Mouse (Mus musculus) heart, postnatal 25 days (tissue): ENCODE results near the gene 1700088E04Rik. TPM values are rescaled to one million over a fixed set of nuclear protein-coding genes. Genes with fewer than 3 reads are reported as not detected.

Experiments
- DNase-seq: peaks from one replicate; pipeline ENCODE4 v3.0.0; 2022; ENCODE audit warnings: low spot score
- intact Hi-C: fragments of 180-260 bp; cut with DNase I; formaldehyde crosslinking; loops from one replicate; pipeline ENCODE4 v1.15.1; 2025
- total RNA-seq, 2 experiments: library from RNA; stranded (reverse); gene quantifications; 2 replicates each; pipeline ENCODE4 v1.2.3; 2021

1700088E04Rik gene
- total RNA-seq, 2 experiments from 2014 or later = 1.6 to 1.7 TPM

GRCm38 (mm10) chr15:79134496-79135270 is 6.4 kb downstream of the 1700088E04Rik start:
- DNase-seq = no peak
- intact Hi-C loops = no loop called here

DNA sequence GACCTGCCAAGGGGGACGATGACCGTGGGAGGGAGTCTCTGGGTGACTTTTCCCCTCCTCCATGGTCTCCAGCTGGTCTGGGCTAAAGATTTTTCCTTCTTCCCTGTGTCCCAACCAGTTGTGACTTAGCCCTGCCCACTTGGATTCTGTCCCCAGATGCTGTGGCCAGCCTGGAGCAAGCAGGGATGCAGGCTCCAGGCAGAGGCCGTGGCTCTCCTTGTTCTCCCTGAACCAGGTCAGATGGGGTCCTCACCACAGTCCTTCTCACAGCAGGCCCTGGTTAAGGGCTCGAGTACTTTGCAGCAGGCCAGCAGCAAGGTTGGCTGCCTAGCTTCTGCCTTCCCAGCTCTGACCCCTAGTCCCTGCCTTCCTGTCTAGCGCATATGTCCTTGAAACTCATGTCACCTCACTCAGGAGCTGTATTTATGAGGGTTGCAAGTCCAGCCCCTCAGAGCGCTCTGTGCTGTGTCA is 7.8 kb downstream of the 1700088E04Rik start:
- DNase-seq = peak; percentile 48
- intact Hi-C loops = no loop called here

DNA sequence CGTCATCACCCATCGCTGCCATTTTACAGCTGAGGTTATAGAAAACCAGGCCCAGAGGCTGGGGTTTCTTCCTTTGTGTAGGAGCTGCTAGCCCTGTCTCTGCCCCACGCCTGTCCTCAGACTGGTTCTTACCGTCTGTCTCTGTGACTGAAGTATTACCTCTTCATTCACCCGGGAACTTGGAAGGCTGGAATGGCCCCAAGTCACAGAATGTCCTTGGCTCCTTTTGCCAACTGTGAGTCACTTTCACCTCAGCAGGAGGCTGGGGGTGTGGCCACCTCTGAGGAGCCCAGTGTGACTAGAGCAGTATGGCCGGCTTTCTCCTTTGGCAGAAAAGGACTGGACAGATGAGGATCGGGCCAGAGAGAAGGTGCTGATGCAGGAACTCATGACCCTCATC is 9.6 kb downstream of the 1700088E04Rik start:
- intact Hi-C loops = no loop called here
- DNase-seq = peak; percentile 67

- intact Hi-C loops = no loop called here
These were observed 10.3 kb downstream of the 1700088E04Rik start for GRCm38 (mm10) chr15:79130782-79131181.

DNA sequence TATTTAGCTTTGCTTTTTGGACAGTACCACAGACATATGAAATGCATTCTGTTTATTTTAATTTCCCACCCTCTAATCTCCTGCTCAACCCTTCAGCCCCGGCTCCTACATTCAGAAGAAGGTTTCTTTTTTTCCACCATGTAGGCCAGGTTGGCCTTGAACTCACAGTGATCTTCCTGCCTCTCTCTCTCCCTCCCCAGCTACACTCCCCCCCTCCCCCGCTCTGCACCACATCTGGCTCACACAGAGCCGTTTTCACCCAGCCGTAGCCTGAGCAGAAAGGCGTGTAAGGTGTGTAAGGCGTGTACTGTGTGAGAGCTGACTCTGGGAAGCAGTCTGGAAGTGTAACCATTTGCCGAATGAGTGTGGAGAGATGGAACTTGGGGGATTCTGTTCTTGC is 11.7 kb downstream of the 1700088E04Rik start:
- no peak for DNase-seq
- intact Hi-C loops = no loop called here

More at GRCm38 (mm10) chr15:79130782-79131181, 10.3 kb downstream of the 1700088E04Rik start:
- DNase-seq = no peak

GRCm38 (mm10) chr15:79128208-79128607 is 12.8 kb downstream of the 1700088E04Rik start:
- intact Hi-C loops = no loop called here
- no peak for DNase-seq

DNA sequence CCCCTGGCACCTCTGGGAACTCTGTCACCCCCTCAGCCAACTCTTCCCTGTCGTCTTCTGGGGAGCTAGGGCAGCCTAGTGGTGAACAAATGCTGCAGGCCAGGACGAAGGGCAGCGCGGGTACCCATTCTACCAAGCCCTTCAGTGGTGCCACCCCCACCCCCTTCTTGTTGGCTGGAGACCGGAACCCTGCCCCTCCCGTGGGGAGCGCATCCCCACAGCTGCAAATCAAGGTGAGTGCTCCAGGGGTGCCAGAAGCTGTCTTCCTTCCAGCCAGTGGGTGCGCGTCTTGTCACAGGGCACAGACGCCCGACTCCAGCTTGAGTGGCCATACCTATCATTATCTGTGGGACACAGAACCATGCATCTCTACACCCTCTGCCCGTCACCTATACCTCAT is 14.0 kb downstream of the 1700088E04Rik start:
- no peak for DNase-seq
- intact Hi-C loops = no loop called here

DNA sequence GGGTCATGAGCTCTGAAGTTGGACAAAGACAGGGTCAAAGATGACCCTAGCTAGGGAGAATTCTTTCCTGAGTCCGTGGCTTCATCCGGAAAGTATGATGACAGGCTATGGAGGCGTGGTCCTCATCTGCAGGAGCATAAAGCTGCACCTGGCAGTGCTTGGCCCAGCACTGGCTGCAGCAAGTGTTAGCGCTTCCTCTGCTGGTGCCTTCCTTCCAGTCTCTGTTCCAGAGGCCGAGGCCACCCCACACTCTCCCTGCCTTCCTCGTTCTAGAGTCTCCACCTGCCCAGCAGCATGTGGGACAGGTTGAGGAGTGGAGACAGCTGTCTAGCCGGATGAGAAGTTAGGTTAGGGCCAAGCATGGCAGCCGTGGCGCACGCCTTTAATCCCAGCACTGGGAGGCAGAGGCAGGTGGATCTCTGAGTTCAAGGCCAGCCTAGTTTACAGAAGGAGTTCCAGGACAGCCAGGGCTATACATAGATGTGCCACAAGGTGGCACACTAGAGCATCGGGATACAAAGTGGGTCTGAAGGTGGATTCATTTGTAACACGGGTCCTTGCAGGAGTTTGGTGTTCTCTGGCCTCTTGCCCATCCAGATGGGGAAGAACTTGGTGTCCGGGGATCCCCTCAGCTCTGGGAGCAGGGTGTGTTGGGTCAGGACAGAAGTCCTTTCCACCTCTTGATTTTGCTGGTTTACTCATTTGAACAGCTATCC is 14.7 kb downstream of the 1700088E04Rik start:
- intact Hi-C loops = loop anchor here (1.0 kb wide), 1 partner anchor 32 kb away; no protein-coding TSS in a partner anchor
- DNase-seq = no peak

GRCm38 (mm10) chr15:79124331-79124875 is 16.6 kb downstream of the 1700088E04Rik start:
- intact Hi-C loops = loop anchor here (2.0 kb wide), 1 partner anchor 14 kb away; no protein-coding TSS in a partner anchor
- no peak for DNase-seq

- DNase-seq = no peak
- intact Hi-C loops = loop anchor here (2.0 kb wide), 1 partner anchor 13 kb away; no protein-coding TSS in a partner anchor
These were observed 17.3 kb downstream of the 1700088E04Rik start for GRCm38 (mm10) chr15:79123751-79124150.

GRCm38 (mm10) chr15:79122546-79122945 is 18.5 kb downstream of the 1700088E04Rik start:
- DNase-seq = no peak
- intact Hi-C loops = no loop called here

GRCm38 (mm10) chr15:79122119-79122518 is 18.9 kb downstream of the 1700088E04Rik start:
- DNase-seq = no peak
- intact Hi-C loops = no loop called here

DNA sequence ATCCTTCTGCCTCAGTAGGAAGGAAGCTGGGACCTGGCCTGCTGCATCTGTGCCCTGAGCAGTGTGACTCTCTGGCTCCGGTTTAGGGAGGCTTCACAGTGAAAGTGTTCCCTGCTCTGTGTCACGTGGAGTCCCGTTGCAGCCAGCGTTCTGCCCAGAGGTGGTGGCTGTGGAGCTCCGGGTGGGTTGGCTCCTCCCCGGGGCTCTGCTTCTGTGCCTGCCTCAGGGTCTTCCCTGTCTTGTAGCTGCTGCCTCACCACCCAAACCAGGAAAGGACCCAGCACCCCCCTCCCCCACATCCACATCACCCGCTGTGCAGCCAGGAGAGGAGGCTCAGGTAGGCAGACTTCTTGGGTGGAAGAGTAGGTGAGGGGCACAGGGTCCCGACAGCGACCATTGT is 21.6 kb downstream of the 1700088E04Rik start:
- intact Hi-C loops = no loop called here

DNA sequence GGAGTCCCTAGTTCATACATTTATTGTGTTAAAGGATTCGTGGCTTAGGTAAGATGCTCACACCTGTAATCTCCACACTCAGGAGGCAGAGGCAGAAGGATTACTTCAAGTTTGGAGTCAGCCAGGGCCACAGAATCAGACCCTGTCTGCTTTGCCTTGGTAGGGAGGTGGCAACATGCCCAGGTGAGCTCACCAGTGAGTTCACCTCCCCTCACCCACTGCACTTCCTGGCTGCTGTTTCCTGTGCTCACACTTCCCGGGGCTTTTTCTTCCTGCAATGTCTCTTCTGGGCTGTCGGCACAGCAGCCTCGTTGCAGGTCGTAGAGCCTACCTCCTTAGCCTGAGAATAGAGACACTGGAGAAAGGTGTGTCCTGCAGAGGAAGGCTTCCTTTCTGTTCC is 25.8 kb downstream of the 1700088E04Rik start:
- intact Hi-C loops = no loop called here
- no peak for DNase-seq

More for the DNA sequence above, 21.6 kb downstream of the 1700088E04Rik start:
- no peak for DNase-seq

GRCm38 (mm10) chr15:79111774-79112173 is 29.3 kb downstream of the 1700088E04Rik start:
- no peak for DNase-seq
- intact Hi-C loops = loop anchor here (2.0 kb wide), 1 partner anchor 13 kb away; no protein-coding TSS in a partner anchor

DNA sequence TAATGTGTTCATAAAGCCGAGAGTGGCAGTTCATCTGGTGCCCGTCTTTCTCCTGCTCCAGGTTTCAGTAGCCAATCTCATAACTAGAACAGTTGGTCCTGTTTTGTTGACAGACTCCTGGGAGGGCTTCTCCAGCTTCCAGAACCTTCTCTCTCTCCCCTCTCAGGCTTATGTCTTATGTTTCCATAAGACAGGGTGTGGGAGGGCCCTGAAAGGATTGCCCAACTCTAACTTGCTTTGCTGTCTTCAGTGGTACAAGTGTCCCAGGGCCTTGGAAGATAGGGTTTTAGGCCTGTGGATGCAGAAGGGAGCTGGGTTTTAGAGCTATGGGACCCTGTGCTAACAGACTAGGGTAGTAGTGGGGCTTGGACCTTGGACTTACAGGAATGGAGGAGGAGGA is 30.5 kb downstream of the 1700088E04Rik start:
- intact Hi-C loops = loop anchor here (2.0 kb wide), 1 partner anchor 14 kb away; no protein-coding TSS in a partner anchor
- no peak for DNase-seq

- intact Hi-C loops = loop anchor here (2.0 kb wide), 1 partner anchor 15 kb away; no protein-coding TSS in a partner anchor
- no peak for DNase-seq
These were observed 31.0 kb downstream of the 1700088E04Rik start for GRCm38 (mm10) chr15:79110031-79110430.

- intact Hi-C loops = no loop called here
- DNase-seq = no peak
These were observed 31.6 kb downstream of the 1700088E04Rik start for GRCm38 (mm10) chr15:79109321-79109934.

DNA sequence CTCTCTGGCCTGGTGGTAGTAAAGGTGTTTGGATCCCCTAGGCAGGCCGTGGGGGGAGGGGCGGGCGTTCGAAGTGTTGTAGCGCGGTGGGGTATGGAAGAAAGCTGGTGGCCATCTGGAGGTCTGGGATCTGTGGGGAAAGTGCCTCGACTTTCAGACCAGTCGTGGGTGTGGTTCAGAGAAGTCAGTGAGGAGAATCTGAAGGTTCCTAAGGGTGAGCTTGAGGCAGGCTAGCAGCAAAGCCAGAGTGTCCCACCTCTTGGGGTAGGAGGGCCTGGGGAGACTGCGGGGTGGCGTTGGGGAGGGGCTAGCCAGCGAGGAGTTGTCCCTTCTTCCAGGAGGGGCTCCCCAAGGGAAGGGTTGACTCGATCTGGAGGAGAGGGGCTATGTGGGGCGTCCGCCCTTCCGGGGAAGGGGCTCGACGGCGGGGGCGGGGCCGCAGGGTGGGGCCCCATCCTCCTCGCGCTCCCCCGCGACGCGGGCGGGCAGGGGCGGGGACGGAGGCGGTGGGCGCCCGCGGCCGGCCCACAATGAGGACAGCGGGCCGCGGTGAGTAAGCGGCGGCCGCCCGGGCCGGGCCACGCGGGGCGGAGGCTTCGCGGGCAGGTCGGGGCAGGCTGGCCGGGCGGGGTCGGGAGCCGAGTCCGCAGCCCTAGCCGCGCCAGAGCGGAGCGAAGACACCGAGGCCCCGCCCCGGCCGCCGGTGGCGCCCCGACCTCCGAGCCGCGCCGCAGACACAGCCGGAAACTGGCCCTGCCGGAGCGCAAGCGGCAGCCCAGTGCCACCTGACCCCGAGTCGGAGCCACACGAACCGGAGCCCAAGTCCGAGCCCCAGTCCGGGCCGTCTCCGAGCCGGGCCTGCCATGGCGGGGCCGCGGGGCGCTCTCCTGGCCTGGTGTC is 32.4 kb downstream of the 1700088E04Rik start, which contains the start of gene Micall1:
Gene Micall1, plus strand, starts transcription at position 478 of the 900 bp plus-strand sequence.
- peak; percentile 65 for DNase-seq
- intact Hi-C loops = no loop called here
